Mouse (Mus musculus): ENCODE measurements around the gene Mmp20.

The Mmp20 gene

DNA sequence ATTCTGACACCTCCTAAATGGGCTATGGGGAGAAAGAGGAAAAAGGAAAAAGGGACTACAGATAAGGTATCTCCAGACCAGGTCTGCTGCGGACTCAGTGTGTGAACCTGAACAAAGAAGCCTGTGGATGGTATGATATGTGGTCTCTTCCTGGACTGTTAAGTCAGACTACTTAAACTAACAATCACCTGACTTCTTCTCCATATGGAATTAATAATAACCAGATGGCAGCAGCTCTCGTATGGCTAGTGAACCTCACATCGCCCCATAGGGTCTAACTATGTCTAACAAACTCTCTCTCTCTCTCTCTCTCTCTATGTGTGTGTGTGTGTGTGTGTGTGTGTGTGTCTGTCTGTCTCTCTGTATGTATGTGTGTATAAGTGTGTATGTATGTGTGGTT lies 65.9 kb downstream of the Mmp20 start:
- DNase-seq, result no peak

DNA sequence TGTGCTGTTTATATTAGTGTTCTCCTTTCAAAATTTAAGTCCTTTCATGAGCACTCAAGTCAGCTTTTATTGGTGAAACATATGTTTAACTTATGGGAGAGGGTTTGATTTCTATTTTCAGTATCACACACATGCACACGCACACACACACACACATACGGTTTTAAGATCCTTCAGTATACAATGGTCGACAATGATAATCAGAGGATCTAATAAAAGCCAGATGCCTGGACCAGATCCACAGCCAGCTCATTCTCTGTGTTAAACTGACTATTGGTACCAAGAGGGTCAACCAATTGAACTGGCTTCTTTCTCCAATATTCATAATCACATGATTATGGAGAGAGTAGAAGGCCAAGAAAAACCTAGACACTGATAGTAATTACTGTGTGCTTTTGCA lies 67.6 kb downstream of the Mmp20 start:
- DNase-seq, result no peak

DNA sequence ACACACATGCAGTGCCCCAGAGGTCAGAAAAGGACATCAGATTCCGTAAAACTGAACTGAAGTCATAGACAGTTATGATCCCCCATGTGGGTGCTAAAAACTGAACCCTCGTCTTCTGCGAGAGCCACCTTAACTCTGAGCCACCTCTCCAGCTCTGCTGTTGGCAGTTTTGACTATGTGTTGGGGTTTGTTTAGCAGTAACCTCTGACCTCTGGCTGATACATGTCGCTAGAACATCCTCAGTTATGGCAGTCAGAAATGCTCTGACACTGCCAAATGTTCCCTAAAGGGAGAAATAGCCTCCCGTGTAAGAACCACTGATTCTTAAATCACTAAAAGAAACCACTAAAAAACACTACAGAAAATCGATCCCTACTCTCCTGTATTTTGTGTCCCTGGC lies 80.7 kb downstream of the Mmp20 start:
- no peak for DNase-seq

DNA sequence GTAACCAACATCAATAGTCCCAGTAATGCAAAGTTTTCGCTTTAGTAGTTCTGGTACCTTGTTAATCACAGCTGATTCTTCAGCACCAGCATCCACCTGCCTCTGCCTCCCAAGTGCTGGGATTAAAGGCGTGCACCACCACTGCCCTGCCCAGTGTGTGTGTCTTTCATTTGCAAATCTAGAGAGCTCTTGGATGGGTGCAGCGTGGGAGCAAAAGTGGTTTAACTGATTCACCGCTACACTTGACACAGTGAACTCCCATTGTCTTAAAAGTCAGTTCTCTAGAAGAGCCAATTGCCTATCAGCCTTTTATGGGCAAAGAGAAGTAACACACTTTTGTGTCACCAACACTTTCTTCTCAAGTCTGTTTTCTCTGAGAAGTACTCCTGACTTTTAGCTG lies 83.2 kb downstream of the Mmp20 start:
- DNase-seq, result no peak

DNA sequence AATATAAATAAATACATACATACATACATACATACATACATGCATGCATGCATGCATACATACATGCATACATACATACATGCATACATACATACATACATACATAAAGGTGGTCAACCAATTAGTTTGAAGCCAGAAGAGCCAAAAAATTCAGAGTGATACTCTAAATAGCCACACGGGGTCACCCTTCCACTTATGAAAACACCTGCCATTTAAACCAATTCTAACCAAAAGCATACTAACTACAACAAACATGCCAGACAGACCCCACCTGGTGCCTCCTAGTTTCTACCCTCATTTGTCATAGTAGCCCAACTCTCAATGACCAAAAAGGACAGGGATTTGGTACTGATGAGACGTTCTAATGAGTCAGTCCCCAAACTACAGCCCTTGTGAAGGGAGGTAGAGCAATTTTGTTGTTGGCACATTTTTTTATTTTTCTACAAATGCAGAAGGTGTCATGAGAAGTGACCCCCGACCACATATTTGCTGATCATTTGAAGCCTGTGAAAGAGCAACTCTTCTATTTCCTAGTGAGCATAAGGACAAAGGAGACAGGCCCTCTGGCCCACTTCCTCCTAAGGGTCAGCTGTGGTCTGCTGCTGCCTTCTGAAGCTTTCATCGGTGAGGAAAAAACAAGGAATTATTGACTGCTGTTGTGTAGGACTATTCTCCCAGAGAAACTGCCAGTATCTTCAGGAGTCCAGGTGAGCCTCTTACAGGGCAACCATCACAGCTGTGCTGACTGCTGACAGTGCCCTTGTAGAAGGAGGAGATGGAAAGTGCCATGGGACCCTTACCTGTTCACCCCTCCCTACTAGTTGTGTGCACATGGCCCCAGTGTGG lies 86.3 kb downstream of the Mmp20 start:
- DNase-seq, result peak in 1 of 2 experiments; percentile 50

DNA sequence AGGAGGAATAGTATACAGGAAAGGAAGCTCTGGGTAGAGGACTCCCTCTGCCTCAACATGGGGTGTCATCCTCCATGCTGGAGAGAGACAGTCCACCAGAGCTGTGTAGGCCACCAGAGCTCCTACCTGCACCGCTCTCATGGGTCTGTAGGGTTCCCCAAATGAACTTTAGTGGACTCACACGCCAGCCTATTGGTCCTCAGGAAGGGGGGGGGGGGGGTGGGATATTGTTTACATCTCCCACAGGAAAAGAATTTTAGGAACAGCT lies 86.8 kb downstream of the Mmp20 start:
- no peak for DNase-seq

DNA sequence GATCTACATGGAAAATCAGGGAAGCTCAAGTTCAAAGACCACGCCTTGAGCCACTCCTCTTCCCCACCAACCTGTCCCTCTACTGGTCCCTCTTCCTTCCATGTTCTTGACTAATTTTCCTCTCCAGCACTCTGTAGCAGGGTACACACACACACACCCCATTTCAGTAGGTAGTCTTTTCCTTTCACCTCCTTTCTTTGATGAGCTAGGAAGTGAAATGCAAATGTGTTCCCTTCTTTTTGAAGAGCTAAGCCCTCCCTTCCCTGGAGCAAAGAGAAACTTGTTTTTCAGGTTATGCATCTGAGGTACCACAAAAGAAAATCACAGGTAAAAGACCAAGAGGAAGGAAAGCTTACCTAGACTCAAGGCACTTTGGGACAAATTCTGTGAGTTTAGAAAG lies 93.5 kb downstream of the Mmp20 start:
- DNase-seq, result no peak

All from spleen, adult 18-20 months (tissue).